Mouse (Mus musculus): ENCODE data around the gene Zranb3. TPM values are rescaled to one million over a fixed set of nuclear protein-coding genes. Genes with fewer than 3 reads are reported as not detected.

Gene Zranb3
- 1 to 10 TPM; 1.7 to 2.0 TPM for polyA plus RNA-seq (2017; shearing (Covaris generic))

GRCm38 (mm10) chr1:128102641-128103461 lies at the start of gene Zranb3, which contains the start of gene R3hdm1:
Gene Zranb3 (minus strand): TSS chr1:128103047.
Gene R3hdm1 (plus strand): TSS chr1:128103301.

Other genes with a start within 250 kb of the Zranb3 start
- under 1 TPM in 1 of 2 experiments, not detected in 1; 0.21 TPM for gene Map3k19, start 248.0 kb downstream of the Zranb3 start, polyA plus RNA-seq (2017; shearing (Covaris generic))
- gene Rab3gap1, start 234.3 kb downstream of the Zranb3 start, polyA plus RNA-seq (2017; shearing (Covaris generic)) = 10 to 100 TPM; 37.8 to 43.5 TPM
- 10 to 100 TPM; 65.8 to 69.5 TPM for gene R3hdm1, start 254 bp upstream of the Zranb3 start, polyA plus RNA-seq (2017; shearing (Covaris generic))
- 100 to 1,000 TPM; 108 to 113 TPM for gene Ubxn4, start 140.9 kb upstream of the Zranb3 start, polyA plus RNA-seq (2017; shearing (Covaris generic))
- gene Lct, start 225.3 kb upstream of the Zranb3 start, polyA plus RNA-seq (2017; shearing (Covaris generic)) = under 1 TPM in 1 of 2 experiments, not detected in 1; 0.11 TPM